In genomic region chr7:132338350-132338749, GRCm38 (mm10) we compare ENCODE assay signal across 11 mouse cellular contexts. TPM values are rescaled to one million over a fixed set of nuclear protein-coding genes. Genes with fewer than 3 reads are reported as not detected.
DNase-seq lines count a peak whose midpoint lies in the region; ATAC-seq and TF ChIP-seq lines count a peak whose summit lies in the region.
"Had no signal": no experiment of that assay in that cellular context is flagged by ENCODE, and none has a peak within 500 bp of the region (broad histone marks: within the 10 kb centered on the region; RNA-seq: fewer than 3 reads in every experiment).

No protein-coding gene starts in this region.

- no peak overlapping the region for H3K9ac ChIP-seq in intestine, embryonic 14.5 days (ENCODE audit: low read length)
- no peak overlapping the region for H3K9ac ChIP-seq in lung, embryonic 14.5 days
- H3K9ac ChIP-seq in forebrain, embryonic 16.5 days (replicated peaks; ENCODE audit: low read depth, low read length), result no peak overlapping the region

- 66% methylated on average over 6 of the region's 6 CpGs for WGBS in embryonic facial prominence, embryonic 10.5 days
- 62% methylated on average over 6 of the region's 6 CpGs for WGBS in intestine, embryonic 14.5 days
- 53% methylated on average over 6 of the region's 6 CpGs for WGBS in lung, embryonic 14.5 days
- WGBS in forebrain, embryonic 16.5 days, result 69% methylated on average over 6 of the region's 6 CpGs

- TF ChIP-seq CTCF in lung, embryonic 14.5 days (IDR thresholded peaks at IDR 0.05; ENCODE audit: low read depth), result no peak

- no peak overlapping the region for H3K4me2 ChIP-seq in intestine, embryonic 14.5 days (ENCODE audit: low read length)
- no peak overlapping the region for H3K4me2 ChIP-seq in lung, embryonic 14.5 days
- no peak overlapping the region for H3K4me2 ChIP-seq in forebrain, embryonic 16.5 days (ENCODE audit: low read length)

- H3K36me3 ChIP-seq in embryonic facial prominence, embryonic 10.5 days (replicated peaks), result no peaks in the 10 kb centered on the region
- H3K36me3 ChIP-seq in intestine, embryonic 14.5 days (ENCODE audit: control insufficient read depth, insufficient read depth, low read length), result no peaks in the 10 kb centered on the region
- no peaks in the 10 kb centered on the region for H3K36me3 ChIP-seq in lung, embryonic 14.5 days (ENCODE audit: insufficient read depth)
- no peaks in the 10 kb centered on the region for H3K36me3 ChIP-seq in forebrain, embryonic 16.5 days (ENCODE audit: control insufficient read depth, insufficient read depth)

- H3K27ac ChIP-seq in embryonic facial prominence, embryonic 10.5 days (replicated peaks), result peak overlapping the region; percentile 8; the same call in 1 of the 2 replicates
- peak overlapping the region; percentile 59 for H3K27ac ChIP-seq in intestine, embryonic 14.5 days (ENCODE audit: low read depth)
- peak overlapping the region; percentile 19 for H3K27ac ChIP-seq in lung, embryonic 14.5 days (ENCODE audit: low read depth)
- no peak overlapping the region for H3K27ac ChIP-seq in forebrain, embryonic 16.5 days (ENCODE audit: low read length)
- H3K27ac ChIP-seq: left cerebral cortex, adult 2 months had no signal

- H3K27me3 ChIP-seq in embryonic facial prominence, embryonic 10.5 days (replicated peaks; ENCODE audit: low read depth, poor library complexity, severe bottlenecking), result peaks cover 7% of the 10 kb centered on the region; the same call in 1 of the 2 replicates
- H3K27me3 ChIP-seq in intestine, embryonic 14.5 days (replicated peaks; ENCODE audit: control insufficient read depth, insufficient read depth, low read length), result no peaks in the 10 kb centered on the region
- H3K27me3 ChIP-seq in lung, embryonic 14.5 days (ENCODE audit: insufficient read depth, low read length), result no peaks in the 10 kb centered on the region
- H3K27me3 ChIP-seq in forebrain, embryonic 16.5 days (replicated peaks; ENCODE audit: control insufficient read depth, insufficient read depth, low read length), result no peaks in the 10 kb centered on the region

- 0 out of 2 replicates have a peak, but pooled peaks cover 4% of the 10 kb centered on the region for H3K9me3 ChIP-seq in embryonic facial prominence, embryonic 10.5 days
- 0 out of 2 replicates have a peak, but pooled peaks cover 2% of the 10 kb centered on the region for H3K9me3 ChIP-seq in intestine, embryonic 14.5 days (ENCODE audit: control insufficient read depth, low read length)
- no peaks in the 10 kb centered on the region for H3K9me3 ChIP-seq in lung, embryonic 14.5 days (ENCODE audit: low read depth, low read length)
- 0 out of 2 replicates have a peak, but pooled peaks cover 2% of the 10 kb centered on the region for H3K9me3 ChIP-seq in forebrain, embryonic 16.5 days (ENCODE audit: control insufficient read depth, low read length)

- peaks cover 32% of the 10 kb centered on the region for H3K4me1 ChIP-seq in embryonic facial prominence, embryonic 10.5 days
- peaks cover 9% of the 10 kb centered on the region; the same call in 1 of the 2 replicates for H3K4me1 ChIP-seq in intestine, embryonic 14.5 days (replicated peaks; ENCODE audit: control insufficient read depth, insufficient read depth, low read length)
- peaks cover 11% of the 10 kb centered on the region for H3K4me1 ChIP-seq in lung, embryonic 14.5 days (ENCODE audit: insufficient read depth)
- peaks cover 16% of the 10 kb centered on the region for H3K4me1 ChIP-seq in forebrain, embryonic 16.5 days (replicated peaks; ENCODE audit: control insufficient read depth, insufficient read depth, low read length)

- DNase-seq in embryonic facial prominence, embryonic 10.5 days (ENCODE audit: low spot score), result no peak
- peak; percentile 46 to 77 for DNase-seq in heart, adult 18-20 months
- DNase-seq in intestine, embryonic 14.5 days (ENCODE audit: low spot score), result no peak
- peak; percentile 71 for DNase-seq in lung, embryonic 14.5 days
- no peak for DNase-seq in testis, postnatal 14 days (ENCODE audit: low spot score)
- DNase-seq in layer of hippocampus, adult 11-12 months (ENCODE audit: low spot score), result no peak
- no peak for DNase-seq in embryo, embryonic 10 days (ENCODE audit: low spot score)
- DNase-seq: cerebellum, adult 18-20 months had no signal

- H3K4me3 ChIP-seq in embryonic facial prominence, embryonic 10.5 days, result no peak overlapping the region
- H3K4me3 ChIP-seq in intestine, embryonic 14.5 days (ENCODE audit: low read depth, low read length), result no peak overlapping the region
- H3K4me3 ChIP-seq in lung, embryonic 14.5 days (ENCODE audit: low read depth, low read length), result no peak overlapping the region
- no peak overlapping the region for H3K4me3 ChIP-seq in forebrain, embryonic 16.5 days (replicated peaks; ENCODE audit: low read length)
- H3K4me3 ChIP-seq: erythroblast, embryonic 14.5 days; left cerebral cortex, adult 2 months had no signal

- ATAC-seq in intestine, embryonic 14.5 days (replicated peaks; ENCODE audit: low FRiP score, low TSS enrichment, low read depth), result no peak
- ATAC-seq in lung, embryonic 14.5 days (ENCODE audit: insufficient read depth), result peak; percentile 21; the same call in 1 of the 2 replicates
- no peak for ATAC-seq in forebrain, embryonic 16.5 days

RNA-seq across cellular contexts. Expression of gene Chst15, which starts 21.3 kb away (rescaled TPM):
- 11.8 and 12.7 TPM in 2 replicates for polyA plus RNA-seq in embryonic facial prominence, embryonic 10.5 days (2016; fragmentation: Nextera tagmentation; extraction: Ambion mirVana)
- 1 to 10 TPM; 6.0 to 9.3 TPM for total RNA-seq in heart, adult 18-20 months (2021)
- polyA plus RNA-seq in intestine, embryonic 14.5 days (2014; fragmentation: Nextera tagmentation; extraction: Ambion mirVana), result 29.1 and 32.1 TPM in 2 replicates
- polyA plus RNA-seq in lung, embryonic 14.5 days (2014; fragmentation: Nextera tagmentation; extraction: Ambion mirVana), result 17.1 and 18.3 TPM in 2 replicates
- polyA plus RNA-seq in forebrain, embryonic 16.5 days (2015; fragmentation: Nextera tagmentation; extraction: Ambion mirVana), result 22.8 and 23.7 TPM in 2 replicates

Comparison
In these comparisons a context has a peak if more than half of its experiments do, and no peak if none do; other contexts are left out.
1. DNase-seq: peak in heart, adult 18-20 months (2 of 2) and lung, embryonic 14.5 days (single experiment); none in embryonic facial prominence, embryonic 10.5 days (single experiment), intestine, embryonic 14.5 days (single experiment), testis, postnatal 14 days (single experiment), layer of hippocampus, adult 11-12 months (single experiment) and embryo, embryonic 10 days (single experiment).